Mouse (Mus musculus) bone marrow macrophage, adult 2 months (primary cell): ENCODE results near the gene Myb.

ENCODE experiments used
- CTCF ChIP-seq: IDR thresholded peaks from 2 replicates; pipeline ENCODE4 v1.5.1; 2012; ENCODE audit warnings: low read depth, mild to moderate bottlenecking, low read length, moderate library complexity
- POLR2A ChIP-seq: IDR thresholded peaks from 2 replicates; pipeline ENCODE4 v1.6.1; 2012; ENCODE audit warnings: mild to moderate bottlenecking, low read depth, low read length, borderline replicate concordance

DNA sequence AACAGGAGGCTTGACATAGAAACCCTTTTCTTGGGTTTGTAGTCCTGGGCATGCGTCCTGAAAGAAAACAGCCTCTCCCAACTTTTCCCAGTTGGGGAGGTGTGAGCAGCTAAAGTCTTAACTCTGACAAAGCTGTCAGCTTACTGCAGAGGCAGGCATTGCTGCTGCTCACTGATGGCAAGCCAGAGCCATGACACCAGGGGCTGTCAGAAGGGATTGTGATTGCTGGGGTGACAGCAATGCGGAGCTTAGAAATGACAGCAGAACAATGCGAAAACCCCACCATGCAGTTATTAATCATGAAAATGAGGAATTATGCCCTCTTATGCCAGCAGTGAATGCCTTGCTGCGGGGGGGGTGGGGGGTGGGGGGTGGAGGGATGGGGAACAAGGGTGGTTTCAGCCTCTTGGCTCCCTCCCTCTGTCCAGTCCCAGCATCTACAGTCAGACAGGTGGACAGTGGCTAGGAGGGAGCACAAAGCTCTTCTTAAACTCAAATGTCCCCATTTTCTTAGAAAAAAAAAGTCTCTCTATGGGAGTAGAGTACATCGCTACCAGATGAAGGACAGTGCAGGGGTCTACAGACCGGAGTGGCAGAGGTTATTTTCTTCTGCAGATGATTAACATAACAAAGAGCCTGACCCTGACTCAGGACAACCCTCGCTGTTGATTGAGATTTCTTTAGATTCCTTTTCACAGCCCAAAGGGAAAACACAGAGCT, 51.3 kb downstream of the Myb start:
- TF ChIP-seq CTCF (no peak), POLR2A (no peak)
